29 mouse cellular contexts compared by ENCODE assay signal in genomic region chr2:59488235-59488634, GRCm38 (mm10). TPM values are rescaled to one million over a fixed set of nuclear protein-coding genes. Genes with fewer than 3 reads are reported as not detected.
"Had no signal": no experiment of that assay in that cellular context is flagged by ENCODE, and none has a peak within 500 bp of the region (broad histone marks: within the 10 kb centered on the region; RNA-seq: fewer than 3 reads in every experiment).

No protein-coding gene starts in this region.

- DNase-seq: gastrocnemius, adult 2 months; gastrocnemius, postnatal 10 days; gastrocnemius, postnatal 25 days; heart, adult 2 months; heart, postnatal 14 days; heart, postnatal 36 days; kidney, adult 18-20 months; kidney, adult 8-10 months; kidney, postnatal 14 days; kidney, postnatal 4 days; layer of hippocampus, postnatal 36 days; left cerebral cortex, postnatal 4 days had no signal

- H3K9ac ChIP-seq: heart, embryonic 13.5 days; heart, embryonic 15.5 days; hindbrain, embryonic 14.5 days; intestine, embryonic 15.5 days; limb, embryonic 13.5 days; limb, embryonic 15.5 days; liver, embryonic 12.5 days; liver, embryonic 14.5 days had no signal

- H3K36me3 ChIP-seq: heart, embryonic 13.5 days; heart, embryonic 15.5 days; intestine, embryonic 15.5 days; limb, embryonic 13.5 days; limb, embryonic 15.5 days; liver, embryonic 12.5 days had no signal

- H3K4me1 ChIP-seq: limb, embryonic 15.5 days; liver, embryonic 12.5 days had no signal

- H3K9me3 ChIP-seq: heart, embryonic 13.5 days; heart, embryonic 15.5 days; intestine, embryonic 15.5 days; limb, embryonic 13.5 days; limb, embryonic 15.5 days; liver, embryonic 12.5 days had no signal

- H3K27ac ChIP-seq: gastrocnemius, adult 2 months; heart, adult 2 months; heart, embryonic 13.5 days; heart, embryonic 15.5 days; hindbrain, embryonic 14.5 days; intestine, embryonic 15.5 days; kidney, postnatal 0 days; layer of hippocampus, adult 2 months; limb, embryonic 13.5 days; limb, embryonic 15.5 days; liver, embryonic 12.5 days; liver, embryonic 14.5 days had no signal

- H3K4me2 ChIP-seq: heart, embryonic 11.5 days; heart, embryonic 13.5 days; heart, embryonic 15.5 days; hindbrain, embryonic 14.5 days; intestine, embryonic 15.5 days; limb, embryonic 13.5 days; limb, embryonic 15.5 days; liver, embryonic 12.5 days had no signal

- H3K27me3 ChIP-seq: heart, embryonic 13.5 days; heart, embryonic 15.5 days; intestine, embryonic 15.5 days; limb, embryonic 13.5 days; limb, embryonic 15.5 days; liver, embryonic 12.5 days had no signal

- ATAC-seq: hindbrain, embryonic 16.5 days; intestine, embryonic 15.5 days; intestine, postnatal 0 days; liver, embryonic 12.5 days had no signal

- H3K4me3 ChIP-seq: gastrocnemius, adult 2 months; heart, adult 2 months; heart, embryonic 13.5 days; heart, embryonic 15.5 days; intestine, embryonic 15.5 days; layer of hippocampus, adult 2 months; limb, embryonic 13.5 days; limb, embryonic 15.5 days; liver, embryonic 12.5 days had no signal

RNA-seq across cellular contexts. Expression of gene Dapl1, which starts 3.8 kb away (rescaled TPM):
- total RNA-seq: gastrocnemius, adult 2 months; gastrocnemius, postnatal 10 days; gastrocnemius, postnatal 25 days; gastrocnemius, postnatal 4 days; heart, adult 2 months; heart, postnatal 14 days; heart, postnatal 36 days; hematopoietic stem cell, adult 5-6 weeks; layer of hippocampus, adult 2 months; layer of hippocampus, postnatal 36 days; liver, adult 2 months had no signal
- polyA plus RNA-seq: heart, adult 2 months; heart, embryonic 13.5 days; hindbrain, embryonic 14.5 days; liver, adult 2 months; liver, embryonic 12.5 days; liver, embryonic 14.5 days; liver, embryonic 16.5 days had no signal
